Mouse (Mus musculus): ENCODE measurements around the gene Dhx29.

Gene Dhx29

DNA sequence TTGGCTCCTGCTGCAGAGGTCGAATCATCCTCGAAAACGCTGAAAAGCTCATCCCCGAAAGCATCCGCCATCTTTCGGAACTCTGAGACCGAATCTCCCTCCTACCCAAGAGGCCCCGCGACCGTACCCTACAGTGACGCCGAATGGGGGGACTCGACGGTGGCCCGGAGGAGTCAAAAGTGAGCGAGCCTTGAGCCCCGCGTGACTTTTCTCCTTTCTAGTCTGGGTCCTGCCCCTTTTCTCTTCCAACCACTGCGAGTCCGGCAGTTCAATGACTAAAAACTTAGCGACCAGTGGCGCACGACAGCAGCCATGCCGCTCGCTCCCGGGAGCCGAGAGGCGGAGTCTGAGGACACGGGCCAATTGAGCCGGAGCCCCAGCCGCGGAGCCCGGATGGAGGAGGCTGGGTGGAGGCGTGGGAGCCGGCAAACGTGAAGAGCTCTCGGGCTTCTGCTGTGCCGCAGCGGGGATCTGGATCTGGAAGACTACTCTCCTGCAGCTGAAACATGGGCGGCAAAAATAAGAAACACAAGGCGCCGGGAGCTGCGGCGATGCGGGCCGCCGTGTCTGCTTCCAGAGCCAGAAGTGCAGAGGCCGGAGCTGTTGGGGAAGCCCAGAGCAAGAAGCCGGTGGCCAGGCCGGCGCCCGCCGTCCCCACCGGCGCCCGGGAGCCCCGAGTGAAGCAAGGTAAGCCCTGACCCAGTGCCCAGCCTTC, at the start of gene Dhx29, which contains the start of gene Mtrex:
Gene Dhx29 (plus strand): TSS at position 168 of the 715 bp plus-strand sequence.
Gene Mtrex (minus strand): TSS at position 112 of the 715 bp plus-strand sequence.
- DNase-seq (ENCODE audit: low spot score) = peak; percentile 99

- no peak for DNase-seq (ENCODE audit: low spot score)
These were observed 40.0 kb upstream of the Dhx29 start for GRCm38 (mm10) chr13:112887234-112887633.

GRCm38 (mm10) chr13:112902176-112902575, 25.1 kb upstream of the Dhx29 start:
- DNase-seq (ENCODE audit: low spot score) = no peak

DNA sequence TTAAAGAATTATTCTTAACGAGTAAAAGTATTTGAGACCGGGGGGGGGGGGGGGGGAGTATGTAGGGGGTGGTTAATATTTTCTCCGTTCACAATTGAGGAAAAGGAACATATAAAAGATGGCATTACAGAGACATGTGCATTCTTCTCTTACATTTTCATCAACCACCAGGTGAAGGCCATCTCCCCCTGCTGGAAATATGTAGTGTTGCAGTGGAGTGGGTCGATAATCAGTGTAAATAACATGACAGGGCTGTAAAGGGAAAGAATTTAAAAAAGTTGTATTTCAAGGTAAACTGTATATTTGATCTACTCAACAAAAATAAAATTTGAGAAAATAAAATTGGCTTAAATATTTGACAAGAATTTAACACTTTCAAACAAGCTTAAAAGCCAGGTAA, 17.6 kb upstream of the Dhx29 start:
- DNase-seq (ENCODE audit: low spot score) = peak; percentile 36

DNA sequence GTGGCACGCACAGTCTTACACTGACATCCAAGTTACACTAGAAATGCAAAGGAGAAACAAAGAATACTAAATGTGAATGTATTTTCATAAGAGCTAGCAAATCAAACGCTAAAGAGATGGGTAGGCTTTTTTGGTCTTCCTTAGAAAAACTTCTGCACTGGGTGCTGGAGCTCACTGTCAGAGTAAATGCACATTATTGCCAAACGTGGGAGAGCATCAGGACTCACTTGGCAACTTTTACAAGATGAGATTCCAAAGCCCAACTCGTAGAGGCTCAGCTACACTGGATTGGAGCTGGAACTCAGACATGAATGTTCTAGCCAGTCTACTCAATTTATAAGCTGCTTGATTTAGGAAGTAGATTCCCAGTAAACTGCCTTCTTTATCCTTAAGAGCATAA, 16.8 kb upstream of the Dhx29 start:
- no peak for DNase-seq (ENCODE audit: low spot score)

DNA sequence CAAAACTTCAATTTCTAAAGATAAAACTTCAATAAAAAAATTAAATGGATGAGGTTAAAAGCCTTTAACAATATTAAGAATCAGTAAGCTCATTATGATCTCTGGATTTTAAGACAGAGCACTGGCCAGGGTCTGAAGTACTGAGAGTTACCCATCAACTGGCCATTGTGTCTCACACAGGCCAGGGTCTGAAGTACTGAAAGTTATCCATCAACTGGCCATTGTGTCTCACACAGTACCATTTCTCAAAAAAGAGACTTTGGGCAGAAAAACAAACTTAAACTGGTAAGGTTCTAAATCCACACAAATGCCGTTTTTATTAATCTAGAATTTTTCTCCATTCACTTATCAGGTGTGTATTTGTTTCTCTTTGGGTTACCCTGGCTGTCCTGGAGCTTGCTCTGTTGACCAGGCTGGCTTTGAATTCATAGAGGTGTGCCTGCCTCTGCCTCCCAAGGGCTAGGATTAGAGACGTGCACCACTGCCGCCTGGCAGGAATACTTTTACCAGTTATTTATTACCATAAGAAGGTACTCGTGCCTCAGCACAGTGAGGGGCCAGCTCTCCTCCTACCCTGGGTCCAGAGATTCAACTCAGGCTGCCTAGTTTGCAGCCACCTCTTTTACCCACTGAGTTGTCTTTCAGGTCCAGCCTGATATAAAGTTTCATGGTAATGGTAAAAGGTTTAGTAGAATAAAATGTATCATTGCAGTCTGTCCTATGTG, 8.0 kb upstream of the Dhx29 start:
- no peak for DNase-seq (ENCODE audit: low spot score)

- DNase-seq (ENCODE audit: low spot score) = no peak
These were observed 6.3 kb upstream of the Dhx29 start for GRCm38 (mm10) chr13:112920906-112921305.

- DNase-seq (ENCODE audit: low spot score) = no peak
These were observed 2.0 kb upstream of the Dhx29 start for GRCm38 (mm10) chr13:112925266-112925665.

DNA sequence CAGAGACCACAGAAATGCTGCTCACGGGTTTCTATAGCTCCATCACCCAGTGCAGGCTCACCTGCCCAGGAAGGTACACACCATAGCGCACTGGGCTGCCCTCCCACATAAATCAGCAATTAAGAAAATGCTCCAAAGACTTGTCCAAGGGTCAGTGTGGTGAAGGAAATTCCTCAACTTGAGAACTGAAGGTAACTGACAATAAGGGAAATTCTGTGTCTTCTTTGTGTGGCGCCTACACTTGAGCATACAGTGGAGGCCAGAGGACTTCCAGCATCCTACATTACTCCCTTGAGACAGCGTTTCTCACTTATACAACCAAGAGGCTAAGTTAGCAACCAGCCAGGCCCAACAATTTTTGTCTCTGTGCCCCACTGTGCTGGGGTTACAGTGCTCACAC, 1.3 kb upstream of the Dhx29 start:
- no peak for DNase-seq (ENCODE audit: low spot score)

DNA sequence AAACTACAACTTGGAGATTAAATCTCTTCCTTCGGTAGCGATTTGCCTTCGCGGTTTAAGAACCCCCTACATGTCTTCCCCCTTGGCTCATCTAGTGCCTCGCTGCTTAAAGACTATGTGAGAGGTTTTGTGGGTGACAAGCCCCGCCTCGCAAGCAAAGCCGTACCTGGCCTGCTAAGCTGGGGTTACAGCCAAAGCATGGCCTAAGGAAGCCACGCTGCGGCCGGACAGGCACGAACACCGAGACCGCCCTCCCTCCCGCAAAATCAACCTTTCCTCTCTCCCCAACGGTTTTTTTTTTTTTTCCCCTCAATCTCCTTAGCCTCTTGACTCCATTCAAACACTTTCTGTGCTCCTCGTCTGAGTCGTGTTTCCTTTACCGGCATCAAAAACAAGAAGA, 458 bp upstream of the Dhx29 start:
- DNase-seq (ENCODE audit: low spot score) = no peak

- no peak for DNase-seq (ENCODE audit: low spot score)
These were observed 899 bp downstream of the Dhx29 start for GRCm38 (mm10) chr13:112928038-112928668.

DNA sequence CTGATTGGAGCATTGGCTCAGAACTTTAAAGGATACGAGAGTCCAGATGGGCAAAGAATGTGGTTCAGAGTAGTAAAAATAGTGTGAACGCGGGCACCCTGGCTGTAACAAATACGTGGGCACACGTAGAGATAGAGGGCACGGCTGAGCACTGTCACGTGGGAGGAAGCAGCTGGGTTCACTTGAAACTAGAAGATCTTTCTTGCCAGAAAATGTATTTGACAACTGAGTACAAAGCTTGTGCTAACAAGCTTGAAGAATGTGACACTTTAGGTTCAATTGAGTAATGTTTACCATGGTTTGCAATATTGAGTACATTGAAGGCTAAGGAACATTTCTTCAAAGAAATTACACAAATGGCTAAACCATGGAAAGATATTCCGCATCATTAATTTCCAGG, 10.9 kb downstream of the Dhx29 start:
- DNase-seq (ENCODE audit: low spot score) = peak; percentile 21

DNA sequence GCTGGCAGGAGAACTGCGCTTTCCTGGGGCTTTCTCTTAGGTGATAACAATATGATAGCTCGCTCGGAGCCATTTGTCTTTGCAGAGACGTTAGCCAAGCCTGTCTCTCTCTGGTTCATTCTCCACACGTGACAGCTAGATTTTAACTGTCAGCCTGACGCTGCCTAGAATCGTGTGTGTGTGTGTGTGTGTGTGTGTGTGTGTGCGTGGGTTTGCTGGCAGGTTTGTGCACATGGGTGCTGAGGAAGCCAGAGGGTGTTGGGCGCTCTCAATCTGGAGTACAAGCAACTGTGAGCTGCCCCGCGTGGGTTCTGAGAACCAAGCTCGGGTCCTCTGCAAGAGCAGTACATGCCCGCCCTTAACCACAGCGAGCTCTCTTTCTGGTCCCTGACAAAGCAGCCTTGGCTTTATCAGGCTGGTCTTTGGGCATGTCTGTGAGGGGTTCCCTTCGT, 14.7 kb downstream of the Dhx29 start:
- DNase-seq (ENCODE audit: low spot score) = no peak

- DNase-seq (ENCODE audit: low spot score) = no peak
These were observed 18.1 kb downstream of the Dhx29 start for GRCm38 (mm10) chr13:112945312-112945711.

- DNase-seq (ENCODE audit: low spot score) = no peak
These were observed 18.6 kb downstream of the Dhx29 start for GRCm38 (mm10) chr13:112945900-112946299.

DNA sequence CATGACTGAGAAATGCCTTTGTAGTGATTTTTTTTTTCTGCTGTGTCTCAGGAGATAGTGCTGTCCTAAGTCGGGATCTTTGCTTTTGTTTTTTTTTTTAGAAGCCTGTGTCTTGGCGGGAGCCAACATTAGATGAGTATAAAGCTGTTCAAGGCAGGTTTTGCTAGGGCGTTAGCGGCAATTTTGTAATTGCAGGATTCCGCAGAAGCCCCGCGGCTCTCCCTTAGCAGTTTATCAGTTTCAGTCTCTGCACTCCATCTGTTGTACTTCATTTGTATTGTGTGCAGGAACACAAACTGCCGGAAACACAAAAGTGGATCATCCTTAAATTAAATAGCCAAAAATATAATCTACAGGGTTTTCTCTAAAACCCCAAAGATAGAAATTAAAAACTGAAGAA, 26.8 kb downstream of the Dhx29 start:
- no peak for DNase-seq (ENCODE audit: low spot score)

GRCm38 (mm10) chr13:112963081-112963480, 35.8 kb downstream of the Dhx29 start:
- no peak for DNase-seq (ENCODE audit: low spot score)

GRCm38 (mm10) chr13:112964421-112964820, 37.2 kb downstream of the Dhx29 start:
- DNase-seq (ENCODE audit: low spot score) = no peak

- DNase-seq (ENCODE audit: low spot score) = no peak
These were observed 40.0 kb downstream of the Dhx29 start for GRCm38 (mm10) chr13:112967267-112967666.

DNA sequence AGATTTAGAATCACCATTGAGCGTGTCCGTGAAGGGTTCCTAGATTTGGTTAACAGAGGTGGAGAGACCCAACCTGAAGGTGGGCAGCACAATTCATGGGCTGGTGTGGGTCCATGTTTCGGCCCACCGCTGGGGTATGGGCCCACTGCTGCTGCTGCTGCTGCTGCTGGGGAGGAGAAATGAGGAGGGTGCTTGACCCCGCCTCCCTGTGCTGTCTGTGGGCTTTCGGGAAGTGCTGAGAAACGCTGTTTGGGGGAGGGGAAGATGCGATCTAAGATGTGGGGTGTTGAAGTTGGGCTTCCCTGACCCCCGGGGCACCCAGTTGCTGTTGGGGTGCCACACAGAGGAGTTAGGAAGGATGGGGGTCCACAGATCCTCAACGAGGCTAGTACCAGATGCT, 49.5 kb downstream of the Dhx29 start:
- no peak for DNase-seq (ENCODE audit: low spot score)

GRCm38 (mm10) chr13:112985605-112986450, 58.6 kb downstream of the Dhx29 start:
- no peak for DNase-seq (ENCODE audit: low spot score)

DNA sequence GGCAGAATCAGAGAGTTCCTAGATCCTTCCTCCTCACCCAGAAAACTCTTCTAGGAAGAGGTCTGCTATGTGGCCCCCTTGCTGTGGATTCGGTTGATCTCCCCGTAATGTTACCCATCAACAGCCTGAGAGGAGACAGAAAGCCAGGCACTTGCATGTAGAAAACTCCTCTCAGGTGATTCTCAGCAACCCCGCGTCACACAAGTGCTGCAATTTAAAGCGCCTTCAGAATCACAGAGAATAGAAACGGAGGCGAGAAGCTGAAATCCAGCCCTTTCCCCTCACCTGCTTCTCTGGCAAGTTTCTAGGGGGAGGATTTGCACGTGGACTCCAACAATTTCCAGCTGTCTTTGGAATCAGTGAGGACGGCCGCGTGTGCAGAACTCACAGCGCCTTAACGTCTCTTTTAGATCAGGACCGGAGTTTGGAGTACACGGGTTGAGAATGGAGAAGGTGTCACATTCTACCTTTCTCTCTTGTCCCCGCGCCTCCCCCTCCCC, 59.2 kb downstream of the Dhx29 start:
- no peak for DNase-seq (ENCODE audit: low spot score)

Data from lung, postnatal 25 days (tissue).